Mouse (Mus musculus) adrenal gland, adult 2 months (tissue): ENCODE data around the gene Fam219a. TPM values are rescaled to one million over a fixed set of nuclear protein-coding genes. Genes with fewer than 3 reads are reported as not detected.

Source experiments
- DNase-seq: peaks from one replicate; pipeline ENCODE4 v3.0.0; 2021
- polyA plus RNA-seq: library from polyadenylated mRNA; depleted of rRNA; stranded (reverse); fragments of >200 nt; gene quantifications from 2 replicates; pipeline ENCODE4 v1.2.3, GENCODE M21; 2012
- total RNA-seq, 2 experiments: library from RNA; stranded (reverse); gene quantifications; 2 replicates each; pipeline ENCODE4 v1.2.3; 2021

The Fam219a gene
- total and polyA plus RNA-seq, 3 experiments: 14.3 to 76.1 (median 20.1) TPM

- no peak for DNase-seq
Measured at GRCm38 (mm10) chr4:41553116-41553515, 16.2 kb downstream of the Fam219a start.

GRCm38 (mm10) chr4:41552529-41552928 lies 16.8 kb downstream of the Fam219a start:
- DNase-seq: peak; percentile 77

DNA sequence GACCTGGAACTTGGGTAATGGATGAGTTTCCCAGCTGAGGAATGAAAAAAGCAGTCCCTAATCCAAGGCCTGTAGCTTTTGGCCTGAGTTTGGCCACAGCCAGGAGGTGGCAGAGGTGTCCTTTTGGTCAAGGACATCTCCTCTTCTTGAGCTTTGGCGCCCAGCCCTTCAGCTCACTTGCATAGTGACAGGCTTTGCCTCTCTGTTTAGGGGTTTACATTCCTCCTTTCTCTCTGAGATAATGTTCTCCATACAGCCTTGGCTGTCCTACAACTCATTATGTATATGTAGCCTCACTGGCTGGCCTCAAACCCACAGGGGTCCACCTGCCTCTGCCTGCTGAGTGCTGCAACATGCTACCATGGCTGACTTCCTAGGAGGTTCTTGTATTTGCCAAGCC lies 22.3 kb downstream of the Fam219a start:
- no peak for DNase-seq

- DNase-seq: peak; percentile 73
Measured at GRCm38 (mm10) chr4:41545985-41546384, 23.4 kb downstream of the Fam219a start.

- no peak for DNase-seq
Measured at GRCm38 (mm10) chr4:41542136-41542535, 27.2 kb downstream of the Fam219a start.

- DNase-seq: no peak
Measured at GRCm38 (mm10) chr4:41534866-41535265, 34.5 kb downstream of the Fam219a start.

GRCm38 (mm10) chr4:41532420-41532819 lies 36.9 kb downstream of the Fam219a start:
- no peak for DNase-seq

DNA sequence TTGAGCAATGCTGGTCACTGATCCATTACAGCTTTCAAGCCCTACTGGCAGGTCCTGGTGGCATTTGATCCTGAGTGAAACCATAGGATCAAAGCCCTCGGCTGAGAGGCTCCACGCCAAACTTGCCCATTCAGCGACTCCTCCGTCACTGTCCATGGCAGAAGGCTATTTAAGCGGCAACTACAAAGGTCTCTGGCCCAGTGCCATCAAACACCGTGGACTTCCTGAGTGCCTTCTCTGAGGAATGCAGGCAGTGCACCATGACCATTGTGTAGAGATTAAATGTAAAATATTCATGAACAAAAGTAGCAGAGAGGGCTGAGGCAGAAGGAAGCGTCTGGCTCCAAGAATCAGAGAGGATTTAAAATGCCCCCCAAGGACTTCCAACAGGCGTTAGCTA lies 41.3 kb downstream of the Fam219a start:
- peak; percentile 57 for DNase-seq

DNA sequence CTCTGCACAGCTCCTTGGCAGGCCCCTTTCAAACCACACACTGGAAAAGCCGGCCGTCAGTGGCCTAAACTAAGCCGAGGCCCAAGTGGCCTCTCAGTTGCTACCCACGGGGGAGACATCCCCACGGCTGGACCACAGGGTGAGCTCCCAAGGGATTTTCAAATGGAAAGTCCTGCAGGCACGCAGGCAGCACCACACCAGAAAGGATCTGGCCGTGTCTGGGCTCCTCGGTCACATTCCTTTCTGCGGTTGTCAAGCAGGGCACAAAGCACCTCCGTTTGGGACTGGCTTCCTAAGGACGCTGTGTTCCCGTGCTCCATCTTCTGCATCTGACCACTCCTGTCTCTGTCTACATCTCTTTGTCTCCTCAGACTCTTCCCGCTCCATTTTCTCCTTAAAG lies 42.3 kb downstream of the Fam219a start:
- no peak for DNase-seq

- no peak for DNase-seq
Measured at GRCm38 (mm10) chr4:41526553-41526952, 42.8 kb downstream of the Fam219a start.

- no peak for DNase-seq
Measured at GRCm38 (mm10) chr4:41524829-41525228, 44.5 kb downstream of the Fam219a start.

DNA sequence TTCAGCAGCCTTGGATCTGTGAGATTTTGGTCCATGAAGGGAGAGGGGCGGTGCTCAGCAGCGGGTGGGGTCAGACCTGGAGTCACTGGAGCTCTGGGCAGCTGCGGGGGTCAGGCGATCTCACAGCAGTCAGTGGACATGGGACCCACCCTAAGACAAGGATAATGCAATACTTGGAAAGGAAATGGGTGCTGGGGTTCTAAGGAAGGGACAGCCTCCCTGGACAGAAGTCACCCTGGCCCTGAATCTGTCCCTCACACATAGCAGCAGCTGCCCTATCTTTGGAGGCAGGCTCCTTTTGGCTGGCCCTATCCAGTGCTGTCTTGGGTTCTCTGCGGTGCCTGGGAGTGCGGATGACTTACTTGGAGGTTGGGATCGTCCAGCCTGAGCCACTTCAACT lies 45.5 kb downstream of the Fam219a start:
- DNase-seq: no peak

DNA sequence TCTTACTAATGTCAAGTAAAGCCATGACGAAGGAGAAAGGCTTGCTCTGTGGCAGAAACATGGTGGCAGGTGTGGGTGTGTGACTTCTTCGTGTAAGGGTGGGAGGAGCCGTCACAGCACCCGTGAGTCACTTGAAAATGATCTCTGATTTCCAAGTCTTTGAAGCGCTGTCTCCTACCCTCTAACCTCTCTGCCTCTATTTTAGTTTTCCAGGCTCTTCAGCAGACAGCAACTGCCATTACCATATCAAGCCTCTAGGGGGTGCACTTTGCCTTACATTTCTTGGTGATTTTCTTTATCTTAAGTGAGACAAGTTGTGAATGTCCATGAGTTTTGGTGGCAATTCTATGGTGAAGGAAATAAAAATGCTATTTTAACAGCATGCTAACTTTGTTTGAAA lies 46.5 kb downstream of the Fam219a start:
- DNase-seq: peak; percentile 40

DNA sequence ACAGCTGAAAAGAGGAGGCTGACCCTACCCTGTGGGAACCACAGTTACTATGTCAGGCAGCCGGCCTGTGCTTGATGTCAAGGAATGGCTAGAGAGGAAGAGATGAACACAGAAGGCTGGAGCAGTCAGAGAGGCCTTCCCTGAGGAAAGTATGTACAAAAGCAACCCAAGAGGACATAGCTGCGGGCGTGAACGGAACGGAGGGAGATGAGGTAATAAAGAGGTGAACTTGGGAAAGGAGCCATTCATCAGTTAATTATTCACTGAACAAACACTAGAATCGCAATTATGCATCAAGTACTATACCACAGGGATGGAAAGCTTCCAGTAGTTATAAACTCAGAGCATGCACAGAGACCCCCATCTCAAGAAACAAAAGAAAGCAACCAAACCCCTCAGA lies 47.2 kb downstream of the Fam219a start:
- no peak for DNase-seq

- DNase-seq: no peak
Measured at GRCm38 (mm10) chr4:41520641-41521040, 48.7 kb downstream of the Fam219a start.

- DNase-seq: no peak
Measured at GRCm38 (mm10) chr4:41519195-41519594, 50.1 kb downstream of the Fam219a start.

GRCm38 (mm10) chr4:41518349-41518748 lies 51.0 kb downstream of the Fam219a start:
- DNase-seq: no peak

DNA sequence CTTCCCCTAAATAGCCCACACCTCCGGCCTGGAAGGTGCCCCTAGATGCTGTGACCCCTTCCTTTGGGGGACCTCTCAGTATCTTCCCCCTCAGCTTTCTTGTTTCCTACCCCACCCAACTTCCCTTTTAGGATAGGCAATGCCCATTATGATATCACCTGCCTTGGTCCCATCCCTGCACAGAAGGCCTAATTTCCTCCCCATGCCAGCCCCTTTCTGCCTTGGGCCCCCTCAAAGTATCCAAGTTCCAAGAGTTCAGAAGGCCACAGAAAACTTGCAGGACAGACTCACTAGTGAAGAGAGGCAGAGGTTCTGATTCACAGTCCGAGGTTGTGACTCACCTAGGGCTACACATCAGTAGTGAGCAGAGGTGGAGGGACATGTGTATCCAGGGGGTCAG lies 52.1 kb downstream of the Fam219a start, which contains the start of gene 1110017D15Rik:
Gene 1110017D15Rik, minus strand, starts transcription at position 101 of the 400 bp plus-strand sequence.
- no peak for DNase-seq

DNA sequence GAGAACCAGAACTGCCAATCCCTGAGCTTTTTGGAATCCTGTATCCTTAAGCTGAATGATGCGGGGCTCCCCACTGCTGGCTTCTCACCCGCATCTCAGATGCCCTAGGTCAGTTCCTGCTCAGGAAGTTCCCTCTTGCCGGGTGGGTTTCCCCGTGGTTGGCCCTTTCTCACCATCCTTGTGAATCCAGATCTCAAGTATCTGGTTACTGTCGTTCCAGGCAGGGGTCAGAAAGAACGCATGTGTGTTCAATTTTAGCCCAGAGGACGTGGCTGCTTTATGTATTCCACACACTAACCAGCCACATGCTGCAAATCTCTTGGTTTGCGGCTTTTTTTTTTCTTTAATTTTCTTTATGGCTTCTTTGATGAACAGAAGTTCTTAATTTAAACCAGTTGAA lies 55.6 kb downstream of the Fam219a start:
- DNase-seq: no peak

DNA sequence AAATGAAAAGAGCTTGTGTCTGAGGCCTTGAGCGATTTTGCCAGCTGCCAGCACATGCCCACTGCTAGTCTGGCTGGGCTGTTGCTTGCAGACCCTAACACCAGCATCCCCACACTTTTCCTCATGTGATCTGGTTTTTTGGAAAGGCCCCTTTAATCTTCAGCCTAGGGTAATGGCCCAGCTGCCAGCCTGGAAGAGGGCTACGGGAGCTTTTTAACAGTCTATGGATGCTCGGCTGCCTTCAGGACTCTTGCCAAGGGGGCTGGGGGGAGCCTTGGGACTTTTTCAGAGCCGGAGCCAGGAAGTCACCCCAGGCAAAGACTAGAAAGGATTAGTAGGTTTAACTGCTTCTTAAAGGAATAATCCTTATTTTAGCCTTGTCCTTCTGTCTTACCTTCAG lies 56.0 kb downstream of the Fam219a start:
- DNase-seq: no peak

DNA sequence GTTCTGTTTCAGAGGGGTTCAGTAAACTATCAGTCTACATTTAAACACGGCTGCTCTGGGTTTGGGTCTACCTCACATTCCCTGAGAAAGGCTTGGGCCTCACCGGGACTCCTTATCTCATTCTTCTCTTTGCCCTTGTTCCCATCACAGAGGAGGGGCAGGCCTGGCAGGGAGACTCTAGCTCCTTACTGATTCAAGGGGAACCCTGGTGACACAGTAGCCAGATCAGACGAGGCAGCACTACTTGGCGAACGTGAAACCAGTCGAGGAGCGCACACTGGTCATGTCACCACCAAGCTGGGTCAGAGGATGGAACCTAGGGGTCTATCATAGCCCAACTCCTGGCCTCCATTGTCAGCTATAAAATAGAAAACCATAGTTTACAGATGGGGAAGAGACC lies 61.3 kb downstream of the Fam219a start:
- DNase-seq: no peak

- no peak for DNase-seq
Measured at GRCm38 (mm10) chr4:41507326-41507924, 61.9 kb downstream of the Fam219a start.

DNA sequence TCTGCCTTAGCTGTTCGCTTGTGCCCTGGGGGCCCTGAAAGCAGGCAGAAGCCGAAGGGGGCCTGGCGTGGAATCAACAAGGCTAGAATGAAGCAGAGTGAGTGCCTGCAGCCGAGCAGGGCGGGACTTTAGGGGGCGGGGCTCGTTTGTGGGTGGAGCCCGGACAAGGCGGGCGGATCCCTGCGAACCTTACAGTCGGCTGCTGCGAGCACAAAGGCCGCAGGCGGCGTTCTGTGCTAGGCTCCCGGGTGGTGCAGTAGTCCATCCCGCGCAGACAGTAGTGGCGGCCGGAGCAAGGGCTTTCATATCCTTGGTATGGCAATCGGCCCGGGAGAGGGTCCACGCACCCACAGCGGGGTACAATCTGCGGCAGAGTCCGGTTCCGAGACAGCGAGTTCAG lies 62.4 kb downstream of the Fam219a start:
- DNase-seq: peak; percentile 94

- peak; percentile 76 for DNase-seq
Measured at GRCm38 (mm10) chr4:41506156-41506555, 63.2 kb downstream of the Fam219a start.

GRCm38 (mm10) chr4:41505131-41505551 lies 64.2 kb downstream of the Fam219a start:
- DNase-seq: peak; percentile 54
